Mouse (Mus musculus): ENCODE measurements around the gene Stk4. TPM values are rescaled to one million over a fixed set of nuclear protein-coding genes. Genes with fewer than 3 reads are reported as not detected.

Gene Stk4
- total RNA-seq, 2 experiments from 2014 or later = 14.8 to 18.5 TPM

DNA sequence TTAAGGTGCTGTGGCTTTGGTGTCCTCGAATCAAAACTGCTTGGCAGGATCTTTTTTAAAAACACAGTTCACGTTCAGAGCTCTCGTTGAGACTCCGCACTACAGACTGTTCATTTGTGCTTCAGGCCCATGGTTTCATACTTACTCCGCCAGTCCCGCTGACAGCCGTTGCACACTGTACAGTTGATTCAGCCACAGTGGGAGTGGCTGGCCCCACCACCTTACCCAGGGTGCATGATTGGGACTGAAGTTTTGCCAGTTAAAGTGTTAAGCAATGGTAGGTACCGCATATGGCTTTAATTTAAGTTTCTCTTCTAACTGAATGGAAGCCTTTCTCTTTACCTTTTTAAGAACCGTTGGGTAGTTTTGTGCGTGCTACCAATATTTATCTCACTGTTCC lies 45.4 kb downstream of the Stk4 start:
- no peak for DNase-seq (ENCODE audit: low spot score)
- intact Hi-C loops (cut with DNase I) = no loop called here

DNA sequence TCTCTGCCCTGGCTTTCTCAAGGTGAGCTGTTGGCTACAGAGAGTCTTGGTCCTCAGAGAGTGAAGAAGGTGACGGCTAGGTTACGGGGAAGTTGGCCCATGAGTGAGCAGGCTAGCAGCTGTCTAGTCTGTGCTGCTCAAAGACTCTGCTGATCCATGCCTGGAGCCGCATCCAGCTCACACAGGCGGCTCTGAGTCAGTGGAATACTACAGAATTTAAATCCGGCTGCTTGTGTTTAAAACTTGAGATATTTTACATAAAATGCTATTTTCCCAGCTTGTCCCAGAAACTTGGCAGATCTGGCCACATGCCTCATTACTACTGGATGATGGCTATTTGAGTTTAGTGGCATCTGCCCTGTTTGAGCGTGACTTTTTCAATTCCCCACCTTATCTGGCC lies 49.4 kb downstream of the Stk4 start:
- DNase-seq (ENCODE audit: low spot score) = no peak
- intact Hi-C loops (cut with DNase I) = no loop called here

DNA sequence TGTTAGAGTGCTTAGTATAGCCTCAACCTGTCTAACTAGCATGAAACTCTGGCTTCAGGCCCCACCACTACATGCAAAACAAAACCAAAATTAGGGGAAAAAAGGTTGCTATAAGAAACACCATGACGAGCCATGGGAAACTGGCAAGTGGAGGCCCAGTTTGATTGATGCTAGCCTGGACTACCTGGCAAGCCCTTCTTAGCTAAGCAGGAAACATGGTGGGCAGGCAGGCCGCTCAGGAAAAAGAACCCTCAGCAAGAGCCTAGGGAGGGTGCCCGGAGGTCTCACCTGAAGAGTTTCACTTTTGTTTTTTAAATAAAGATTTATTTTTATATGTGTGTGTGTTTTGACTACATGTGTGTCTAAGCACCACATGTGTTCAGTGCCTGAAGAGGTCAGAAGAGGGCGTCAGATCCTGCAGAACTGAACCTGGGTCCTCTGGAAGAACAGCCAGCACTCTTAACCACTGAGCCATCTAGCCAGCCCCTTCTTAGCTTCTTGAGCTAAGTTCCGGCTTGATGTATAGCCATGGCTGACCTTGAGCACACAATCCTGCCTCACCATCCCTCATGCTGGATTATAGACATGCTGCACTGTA lies 53.1 kb downstream of the Stk4 start:
- no peak for DNase-seq (ENCODE audit: low spot score)
- intact Hi-C loops (cut with DNase I) = no loop called here

DNA sequence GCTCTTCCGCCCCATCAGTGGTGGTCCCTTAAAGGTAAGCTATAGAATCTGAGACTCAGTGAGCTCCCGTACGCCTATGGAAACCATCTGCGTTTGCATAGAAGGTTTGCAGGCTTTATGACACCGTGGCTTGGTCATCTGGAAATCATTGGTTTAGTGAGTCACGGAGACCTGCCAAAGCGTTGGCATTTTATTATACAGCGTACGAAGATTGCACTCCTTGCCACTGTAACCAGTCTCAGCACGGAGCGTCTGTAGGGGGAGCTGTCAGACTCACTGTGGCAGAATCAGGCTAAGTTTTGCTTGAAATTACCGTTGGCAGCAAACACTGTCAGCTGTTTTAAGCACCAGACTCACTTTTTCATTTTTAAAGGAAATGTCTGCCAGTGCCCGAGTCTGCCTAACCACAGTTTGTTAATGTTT lies 56.4 kb downstream of the Stk4 start:
- intact Hi-C loops (cut with DNase I) = no loop called here
- no peak for DNase-seq (ENCODE audit: low spot score)

DNA sequence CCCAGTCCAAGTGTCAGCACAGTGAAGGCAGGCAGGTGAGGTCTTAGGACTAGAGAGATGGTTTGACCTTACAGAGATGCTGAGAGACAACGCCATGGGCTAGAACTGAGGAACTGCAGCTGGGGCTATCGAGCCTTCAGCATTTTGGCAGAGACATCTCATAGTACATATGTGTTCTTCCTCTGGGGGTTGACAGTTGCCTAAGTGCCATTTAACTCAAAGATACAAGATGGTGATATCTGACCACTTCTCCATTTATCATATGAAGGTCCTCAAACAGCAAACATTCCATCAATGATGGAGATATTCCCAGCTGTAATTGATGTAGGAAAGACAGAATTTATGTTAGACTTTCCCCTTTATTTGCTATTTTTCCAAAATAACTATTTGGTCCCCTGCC lies 57.2 kb downstream of the Stk4 start:
- no peak for DNase-seq (ENCODE audit: low spot score)
- intact Hi-C loops (cut with DNase I) = no loop called here

DNA sequence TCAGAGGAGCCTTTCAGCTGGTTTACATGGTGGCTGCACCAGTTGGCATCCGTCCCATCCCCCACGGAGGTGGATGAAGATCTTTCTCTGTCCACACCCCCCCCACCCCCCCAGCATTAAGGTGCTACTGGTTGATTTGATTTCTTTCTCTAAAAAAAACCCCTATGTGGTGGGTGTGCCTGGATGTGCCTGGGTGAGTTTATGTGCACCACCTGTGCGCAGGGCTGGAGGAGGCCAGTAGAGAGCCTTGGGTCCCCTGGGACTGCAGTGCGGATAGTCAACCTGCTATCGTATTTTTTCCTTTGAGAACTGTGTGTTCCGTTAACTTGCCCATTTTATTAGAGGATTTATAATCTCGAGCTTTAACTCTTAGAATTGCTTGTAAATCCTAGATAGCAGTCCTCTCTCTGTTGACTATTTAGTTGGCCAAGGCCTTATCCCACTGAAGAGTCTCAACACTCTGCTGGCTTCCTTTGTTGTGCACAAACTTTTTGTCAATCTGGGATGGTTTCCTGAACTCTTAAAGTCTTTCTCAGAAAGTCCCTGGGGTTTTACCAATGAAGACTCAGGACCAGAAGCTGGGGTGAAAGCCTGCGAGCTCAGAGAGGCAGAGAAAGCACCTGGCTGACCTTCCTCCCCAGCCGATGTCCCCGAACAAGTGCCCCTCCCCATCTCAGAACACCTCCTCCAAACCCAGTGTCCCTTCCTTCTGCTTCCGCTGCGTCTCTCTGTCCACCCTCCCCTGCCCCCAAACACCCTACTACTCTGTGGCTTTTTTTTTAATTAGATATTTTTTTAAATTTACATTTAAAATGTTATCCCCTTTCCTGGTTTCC lies 58.7 kb downstream of the Stk4 start:
- intact Hi-C loops (cut with DNase I) = no loop called here
- DNase-seq (ENCODE audit: low spot score) = no peak

DNA sequence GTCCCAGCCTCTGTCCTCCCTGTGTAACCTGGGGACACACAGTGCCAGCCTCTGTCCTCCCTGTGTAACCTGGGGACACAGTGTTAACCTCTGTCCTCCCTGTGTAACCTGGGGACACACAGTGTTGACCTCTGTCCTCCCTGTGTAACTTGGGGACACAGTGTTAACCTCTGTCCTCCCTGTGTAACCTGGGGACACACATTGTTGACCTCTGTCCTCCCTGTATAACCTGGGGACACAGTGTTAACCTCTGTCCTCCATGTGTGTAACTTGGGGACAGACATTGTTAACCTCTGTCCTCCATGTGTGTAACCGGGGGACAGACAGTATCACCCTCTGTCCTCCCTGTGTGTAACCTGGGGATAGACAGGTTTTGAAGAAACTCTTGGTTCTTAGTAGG lies 61.5 kb downstream of the Stk4 start:
- no peak for DNase-seq (ENCODE audit: low spot score)
- intact Hi-C loops (cut with DNase I) = no loop called here

DNA sequence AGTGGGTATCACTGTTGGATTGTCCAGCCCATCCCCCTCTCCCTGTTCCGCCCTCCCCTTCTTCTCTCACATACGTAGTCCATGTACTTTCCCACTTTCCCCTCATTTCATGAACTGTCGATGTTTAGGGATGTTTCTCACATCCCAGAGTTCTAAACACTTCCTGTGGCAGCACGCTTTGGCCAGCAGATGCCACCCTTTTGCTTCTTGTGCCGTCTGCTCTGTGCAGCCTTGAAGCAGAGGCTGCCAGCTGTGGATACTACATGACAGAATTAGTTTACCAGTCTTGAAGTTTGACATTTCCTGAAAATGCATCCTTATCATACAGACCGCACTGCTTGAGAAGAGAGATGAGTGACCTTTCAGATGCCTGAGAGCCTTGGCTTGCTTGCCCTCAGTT lies 64.4 kb downstream of the Stk4 start:
- no peak for DNase-seq (ENCODE audit: low spot score)
- intact Hi-C loops (cut with DNase I) = loop anchor here (2.0 kb wide), 1 partner anchor 46 kb away; no protein-coding TSS in a partner anchor

DNA sequence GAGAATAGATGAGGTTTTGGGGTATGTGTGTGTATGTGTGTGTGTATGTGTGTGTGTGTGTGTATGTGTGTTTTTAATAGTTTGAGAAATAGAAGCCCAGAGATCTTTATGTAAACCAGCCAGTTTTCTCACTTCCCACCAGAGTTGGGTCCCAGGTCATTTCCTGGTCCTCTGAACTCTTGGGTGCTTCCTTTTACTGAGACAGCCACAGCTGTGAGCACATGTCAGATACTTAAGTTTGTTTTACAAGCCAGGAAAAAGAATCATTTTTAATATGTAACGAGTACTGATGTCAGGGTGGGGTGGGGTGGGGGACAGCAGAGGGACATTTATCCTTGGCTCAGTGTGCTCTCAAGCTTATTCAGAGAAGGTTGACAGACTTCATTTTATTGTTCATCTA lies 65.2 kb downstream of the Stk4 start:
- DNase-seq (ENCODE audit: low spot score) = no peak
- intact Hi-C loops (cut with DNase I) = loop anchor here (2.0 to 5.0 kb wide), 2 partner anchors 45 to 207 kb away; no protein-coding TSS in a partner anchor

DNA sequence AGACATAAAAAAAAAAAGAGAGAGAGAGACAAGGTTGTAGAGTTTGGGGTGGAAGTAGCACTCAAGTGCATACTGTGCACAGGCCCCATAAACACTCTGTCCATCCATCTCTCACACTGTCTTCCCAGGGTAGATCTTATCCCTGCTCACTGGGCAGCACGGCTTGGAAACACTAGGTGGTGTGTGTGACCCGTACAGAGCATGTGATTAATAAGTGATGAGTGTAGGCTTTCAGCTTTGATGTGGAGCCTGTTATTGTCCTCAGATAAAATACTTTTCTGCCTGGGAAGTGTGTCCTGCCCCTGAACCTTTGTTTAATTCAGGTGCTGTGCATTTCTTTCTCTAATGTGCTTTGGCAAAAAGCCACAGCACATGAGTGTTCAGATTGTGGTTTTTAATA lies 66.3 kb downstream of the Stk4 start:
- intact Hi-C loops (cut with DNase I) = loop anchor here (5.0 kb wide), 1 partner anchor 206 kb away; no protein-coding TSS in a partner anchor
- DNase-seq (ENCODE audit: low spot score) = no peak

DNA sequence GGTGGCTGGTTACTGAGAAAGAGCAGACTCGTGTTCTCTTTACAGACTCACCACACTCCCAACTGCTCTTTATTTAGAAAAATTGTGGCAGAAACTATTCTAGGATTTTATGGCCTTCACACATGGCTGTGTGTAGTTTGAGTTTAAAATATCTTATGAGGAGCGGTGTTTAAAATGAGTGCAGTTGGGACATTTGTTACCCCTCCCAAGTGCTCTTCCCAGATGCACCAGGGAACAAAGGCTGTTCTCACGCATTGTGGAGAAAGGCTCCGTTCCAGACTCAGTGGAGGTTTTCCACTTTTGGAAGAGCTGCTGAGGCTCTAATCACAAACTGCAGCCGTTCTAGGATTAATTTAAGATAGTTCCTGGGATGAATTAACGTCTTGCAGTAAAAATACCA lies 67.6 kb downstream of the Stk4 start:
- intact Hi-C loops (cut with DNase I) = loop anchor here (5.0 kb wide), 1 partner anchor 205 kb away; no protein-coding TSS in a partner anchor
- no peak for DNase-seq (ENCODE audit: low spot score)

DNA sequence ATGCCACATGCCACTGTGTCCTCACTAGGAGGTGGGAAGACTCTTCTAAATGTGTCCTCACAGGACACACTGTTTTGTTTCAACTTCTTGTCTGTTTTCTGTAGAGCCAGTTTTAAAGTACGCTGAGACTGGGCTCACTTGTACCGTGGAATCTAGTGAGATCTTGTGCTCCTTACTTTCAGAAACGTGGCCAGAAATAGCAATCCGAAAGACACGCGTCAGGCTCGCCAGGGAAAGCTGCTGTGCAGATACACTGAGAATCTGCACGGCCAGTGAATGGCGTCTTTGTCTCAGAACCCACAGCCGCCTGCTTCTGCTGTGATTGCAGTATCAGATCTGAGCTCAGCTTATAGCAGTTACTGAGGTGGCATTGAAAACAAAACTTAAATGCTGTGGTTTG lies 71.9 kb downstream of the Stk4 start:
- DNase-seq (ENCODE audit: low spot score) = no peak
- intact Hi-C loops (cut with DNase I) = no loop called here

DNA sequence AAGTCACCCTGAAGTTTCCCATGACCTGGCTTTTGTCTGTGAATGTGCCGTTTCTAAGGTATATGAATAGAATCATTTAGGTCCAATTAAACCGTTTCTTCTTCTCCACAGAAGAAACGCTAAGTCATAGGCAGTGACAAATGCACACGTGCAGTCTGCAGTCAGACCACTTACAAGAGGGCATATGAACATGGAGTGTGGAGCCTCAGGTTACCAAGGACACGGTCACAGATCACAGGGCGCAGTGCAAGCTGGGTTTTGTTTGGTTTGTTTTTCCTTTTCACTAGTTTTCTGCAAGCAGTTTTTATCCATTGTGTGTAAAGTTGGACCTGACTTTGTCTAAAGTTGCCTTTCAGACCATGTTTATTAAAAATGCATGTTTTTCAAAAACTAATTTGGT lies 73.9 kb downstream of the Stk4 start:
- no peak for DNase-seq (ENCODE audit: low spot score)
- intact Hi-C loops (cut with DNase I) = no loop called here

DNA sequence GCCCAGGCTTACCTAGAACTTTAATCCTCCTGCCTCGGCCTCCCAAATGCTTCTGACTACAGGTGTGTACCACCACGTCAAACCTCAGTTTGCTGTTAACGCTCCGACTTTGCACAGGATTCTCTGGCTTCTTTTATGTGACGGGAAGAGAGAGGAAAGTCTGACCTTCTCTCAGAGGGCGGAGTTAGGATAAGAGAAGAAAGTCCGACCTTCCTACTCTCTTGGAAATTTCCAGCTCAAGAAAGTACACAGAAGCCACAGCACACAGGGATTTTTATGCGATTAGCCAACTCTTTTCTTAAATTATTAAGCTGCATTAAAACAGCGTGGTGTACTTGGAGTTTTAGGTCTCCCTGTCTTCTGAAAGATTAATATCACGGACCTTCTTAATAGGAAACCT lies 74.4 kb downstream of the Stk4 start:
- DNase-seq (ENCODE audit: low spot score) = no peak
- intact Hi-C loops (cut with DNase I) = no loop called here

DNA sequence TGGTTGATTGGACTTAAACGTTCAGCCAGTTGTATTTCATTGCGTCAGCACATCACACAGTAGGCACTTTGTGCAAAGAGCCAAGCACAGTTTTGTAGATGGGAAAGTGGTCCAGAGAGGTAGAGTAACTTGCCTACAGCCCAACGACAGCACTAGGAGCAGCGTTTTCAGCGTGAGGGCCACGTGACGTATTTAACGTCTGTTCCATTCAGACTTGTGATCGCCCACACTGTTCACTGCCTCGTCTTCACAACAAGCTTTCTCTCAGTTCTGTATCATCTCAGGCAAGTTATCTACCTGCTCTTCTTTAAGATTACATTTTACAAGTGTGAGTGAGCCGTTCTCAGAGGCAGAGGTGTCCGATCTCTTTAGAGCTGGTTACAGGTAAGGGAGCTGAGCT lies 76.4 kb downstream of the Stk4 start:
- intact Hi-C loops (cut with DNase I) = no loop called here
- DNase-seq (ENCODE audit: low spot score) = no peak

DNA sequence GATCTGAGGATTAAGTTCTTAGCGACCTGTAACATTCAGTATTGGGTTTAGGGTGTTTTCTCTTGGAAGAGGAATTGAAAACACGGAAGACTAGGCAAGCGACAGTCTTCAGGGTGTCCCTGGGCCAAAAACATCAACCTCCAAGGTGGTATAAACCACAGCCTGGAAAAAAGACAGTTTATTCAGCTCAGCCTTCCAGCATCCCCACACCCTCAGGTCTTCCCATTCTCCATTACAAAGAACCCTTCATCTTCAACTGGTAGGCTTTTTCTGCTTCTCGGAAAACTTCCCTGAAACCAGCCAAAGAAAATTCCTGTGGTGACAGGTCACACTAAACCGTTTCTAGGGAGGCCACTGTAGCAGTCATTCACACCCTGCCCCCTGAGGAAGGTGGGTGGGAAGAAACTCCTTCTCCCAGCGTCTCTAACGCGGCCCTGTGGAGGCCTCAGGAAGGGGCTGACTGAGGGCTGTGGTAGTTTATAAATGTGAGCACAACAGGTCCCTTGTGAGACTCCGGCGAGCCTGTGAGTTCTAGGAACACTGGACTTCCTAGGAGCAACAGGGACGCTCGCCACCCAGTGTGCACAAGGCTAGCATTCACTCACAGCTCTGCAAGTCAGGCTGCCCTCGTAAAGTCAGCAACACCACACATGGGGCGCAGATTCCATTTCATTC lies 80.1 kb downstream of the Stk4 start:
- DNase-seq (ENCODE audit: low spot score) = no peak
- intact Hi-C loops (cut with DNase I) = no loop called here

DNA sequence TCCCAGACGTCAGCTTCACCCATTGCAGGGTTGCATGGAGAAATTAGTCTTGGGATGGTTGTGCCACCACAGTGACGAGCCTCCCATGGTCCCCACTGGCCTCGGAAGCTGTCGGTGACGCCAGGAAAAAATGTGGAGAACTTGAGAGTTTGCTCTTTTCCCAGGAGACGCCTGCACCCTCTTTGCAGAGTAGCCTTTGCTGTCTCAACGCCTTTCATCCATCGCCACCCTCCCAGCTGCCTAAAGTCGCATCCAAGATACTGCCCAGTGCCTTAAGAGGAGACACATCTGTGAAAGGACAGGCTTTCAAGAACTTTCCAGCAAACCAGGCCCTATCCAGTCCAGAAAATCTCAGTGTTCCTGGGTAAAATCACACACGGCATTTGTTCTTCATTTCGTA lies 82.2 kb downstream of the Stk4 start:
- intact Hi-C loops (cut with DNase I) = no loop called here
- DNase-seq (ENCODE audit: low spot score) = no peak

DNA sequence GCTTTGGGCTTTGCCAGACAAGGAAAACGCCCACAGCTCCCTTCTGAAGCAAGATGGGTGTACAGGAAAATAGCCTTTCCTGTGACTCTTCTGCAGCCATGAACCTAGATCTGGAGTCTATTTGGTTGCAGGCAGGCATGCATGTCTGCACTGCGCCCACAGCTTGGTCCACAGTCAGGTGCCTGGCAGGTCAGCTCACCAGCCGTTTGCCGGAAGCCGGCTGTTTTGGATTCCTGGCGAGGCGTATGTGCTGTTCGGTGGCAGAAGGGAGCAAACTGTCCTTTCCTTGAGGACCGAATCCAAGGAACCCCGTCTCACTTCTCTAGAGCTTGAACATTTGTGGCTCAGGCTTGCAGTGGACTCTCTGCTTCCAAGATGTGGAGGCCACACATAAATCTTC lies 83.9 kb downstream of the Stk4 start:
- no peak for DNase-seq (ENCODE audit: low spot score)
- intact Hi-C loops (cut with DNase I) = no loop called here

DNA sequence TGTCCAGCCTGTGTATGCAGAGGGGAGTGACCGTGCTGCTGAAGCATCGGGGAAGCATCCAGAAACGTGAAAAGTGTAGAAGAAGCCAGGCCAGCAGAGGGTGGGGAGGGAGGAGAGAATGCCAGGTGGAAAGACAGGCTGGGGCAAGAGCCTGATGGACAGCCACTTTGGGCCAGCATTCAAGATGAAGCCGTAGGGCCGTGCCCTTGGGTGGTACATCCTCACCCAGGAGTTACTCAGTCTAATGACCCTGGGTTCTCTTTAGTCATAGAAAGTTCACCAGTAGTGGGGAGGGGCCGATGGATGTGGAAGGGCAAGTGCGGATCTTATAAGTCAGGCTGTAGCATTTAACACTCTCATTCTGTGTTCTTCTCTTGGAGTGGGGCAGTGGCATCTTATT lies 86.0 kb downstream of the Stk4 start:
- intact Hi-C loops (cut with DNase I) = no loop called here
- no peak for DNase-seq (ENCODE audit: low spot score)

DNA sequence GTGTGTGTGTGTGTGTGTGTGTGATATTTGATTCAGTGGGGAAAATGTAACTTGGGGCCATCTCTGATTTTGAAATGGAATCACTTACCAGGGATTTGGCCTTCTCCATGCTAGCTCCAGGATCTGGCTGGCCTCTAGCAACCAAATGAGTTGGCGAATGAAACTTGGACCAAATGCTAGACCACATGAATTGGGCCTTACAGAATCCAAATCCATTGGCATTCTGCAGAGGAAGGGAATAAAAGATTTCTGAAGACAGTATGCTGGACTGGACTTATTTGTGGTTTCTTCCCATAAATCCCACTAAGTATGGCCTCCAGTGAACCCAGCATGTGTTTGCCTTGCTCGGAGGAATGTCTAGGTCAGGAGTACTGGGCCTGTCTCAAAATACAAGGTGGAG lies 88.7 kb downstream of the Stk4 start:
- intact Hi-C loops (cut with DNase I) = no loop called here

DNA sequence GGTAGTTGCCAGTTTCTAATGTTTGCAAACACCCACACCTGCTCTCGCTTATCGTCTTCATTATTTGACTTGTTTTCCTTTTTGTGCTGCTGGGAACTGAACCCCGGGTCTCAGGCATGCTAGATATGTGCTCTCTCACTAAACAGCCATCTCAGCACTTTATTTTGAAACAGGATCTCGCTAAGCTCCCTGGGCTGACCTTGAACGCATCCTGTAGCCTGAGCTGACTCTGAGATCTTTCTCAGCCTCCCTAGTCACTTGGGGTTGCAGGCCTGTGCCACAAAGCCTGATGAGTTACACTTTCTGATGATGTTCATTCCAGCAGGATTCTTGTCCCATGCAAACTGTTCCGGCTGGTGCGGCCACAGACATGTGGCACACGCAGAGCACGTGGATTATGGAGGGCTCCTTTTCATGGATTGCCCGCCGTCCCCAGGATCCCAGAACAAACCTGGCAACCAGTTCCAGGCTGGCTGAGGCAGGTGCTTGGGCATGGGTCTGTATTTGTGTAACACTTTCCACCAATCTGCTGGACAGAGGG lies 91.5 kb downstream of the Stk4 start:
- intact Hi-C loops (cut with DNase I) = no loop called here
- DNase-seq (ENCODE audit: low spot score) = no peak

More for the DNA sequence above, 88.7 kb downstream of the Stk4 start:
- DNase-seq (ENCODE audit: low spot score) = no peak
